Mouse (Mus musculus) adipocyte (in vitro differentiated cells): ENCODE measurements around the gene Tgif2.
"Not testable (repeated sequence)": the region's sequence is repeated elsewhere in the genome, so short reads cannot be mapped to it uniquely, and the experiment has no call there.

Experiments
- DNase-seq: peaks from one replicate; pipeline ENCODE4 v3.0.0-alpha.2; 2016; ENCODE audit warnings: low spot score

Tgif2 gene

DNA sequence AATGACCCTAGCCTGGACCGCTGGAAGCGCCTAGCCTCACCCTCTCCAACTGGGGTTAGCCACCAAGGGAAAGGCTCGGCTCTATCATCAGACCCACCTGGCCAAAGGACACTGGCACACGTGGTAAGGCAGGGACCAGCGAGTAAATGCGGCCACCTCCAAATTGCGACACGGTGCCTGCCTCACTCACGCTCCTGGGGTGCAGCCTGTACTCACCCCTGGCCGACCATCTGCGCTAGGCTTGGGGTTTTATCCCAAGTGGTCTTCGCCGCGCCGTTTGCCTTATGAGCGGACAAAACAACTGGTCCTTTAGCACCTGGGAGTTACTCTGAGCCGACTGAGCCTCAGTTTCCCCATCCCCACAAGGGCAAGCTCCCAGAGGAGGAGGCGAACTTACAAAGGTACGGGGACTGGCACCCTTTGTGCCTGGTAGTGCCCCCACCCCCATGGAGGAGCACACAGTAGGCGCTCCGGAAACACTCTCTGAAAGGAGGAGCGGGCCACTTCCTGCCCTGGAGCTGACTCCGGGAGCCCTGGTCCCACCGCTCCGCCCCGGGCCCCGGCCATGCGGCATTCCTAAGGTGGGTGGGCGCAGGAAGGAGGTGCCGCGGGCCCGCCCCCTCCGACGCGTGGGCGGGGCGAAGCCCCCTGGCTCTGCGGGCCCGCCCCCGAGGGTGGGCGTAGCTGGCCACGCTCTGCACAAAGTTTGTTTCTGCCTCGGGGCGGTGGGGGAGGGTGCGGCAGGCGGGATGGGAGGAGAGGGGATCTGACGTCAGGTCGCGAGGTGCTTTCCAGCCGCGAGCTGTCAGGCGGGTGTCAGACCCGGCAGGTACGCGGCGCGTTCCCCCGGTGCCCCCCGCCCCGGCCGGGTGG is at the start of gene Tgif2:
Tgif2 (plus strand) TSS at position 689 of the 873 bp plus-strand sequence.
- DNase-seq: no peak

DNA sequence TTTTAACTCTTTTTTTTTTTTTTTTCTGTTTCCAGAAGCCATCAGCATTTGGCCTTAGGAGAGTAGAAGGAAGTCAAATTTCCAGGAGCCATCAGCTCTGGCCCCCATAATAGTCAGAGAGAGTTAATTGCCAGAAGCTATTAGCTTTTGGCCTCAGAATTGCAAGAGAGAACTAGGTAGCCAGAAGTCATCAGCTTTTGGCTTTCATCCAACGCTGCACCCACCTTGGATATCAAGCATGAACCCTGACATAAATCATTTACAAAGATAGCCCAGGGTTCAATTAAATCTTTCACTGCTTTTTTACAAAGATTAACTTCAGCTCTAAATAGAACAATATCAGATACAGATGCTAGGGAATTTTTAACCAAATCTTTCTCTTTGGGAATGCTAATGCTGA is 41.3 kb upstream of the Tgif2 start:
- no peak for DNase-seq

DNA sequence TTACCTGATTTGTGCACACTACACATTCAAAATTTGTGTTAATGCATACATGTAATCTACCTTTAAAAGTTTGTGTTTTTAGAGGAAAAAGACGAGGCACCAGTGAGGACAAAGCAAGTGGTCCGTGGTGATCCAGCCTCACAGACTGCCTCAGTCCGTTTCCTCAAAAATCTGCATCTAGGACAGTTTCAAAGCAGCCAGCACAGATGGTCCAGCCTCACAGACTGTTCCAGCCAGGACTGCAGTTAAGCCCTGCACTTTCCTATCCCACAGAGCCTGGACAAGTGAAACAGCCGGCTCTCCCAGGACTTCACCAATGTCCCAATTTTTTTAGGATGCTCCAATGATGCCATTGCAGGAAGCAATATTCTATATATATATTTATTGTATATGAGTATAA is 38.8 kb upstream of the Tgif2 start:
- DNase-seq: no peak

GRCm38 (mm10) chr2:156802116-156802515 is 37.7 kb upstream of the Tgif2 start:
- not testable (repeated sequence) for DNase-seq

- DNase-seq: no peak
Observed at GRCm38 (mm10) chr2:156803698-156804372, 36.0 kb upstream of the Tgif2 start.

DNA sequence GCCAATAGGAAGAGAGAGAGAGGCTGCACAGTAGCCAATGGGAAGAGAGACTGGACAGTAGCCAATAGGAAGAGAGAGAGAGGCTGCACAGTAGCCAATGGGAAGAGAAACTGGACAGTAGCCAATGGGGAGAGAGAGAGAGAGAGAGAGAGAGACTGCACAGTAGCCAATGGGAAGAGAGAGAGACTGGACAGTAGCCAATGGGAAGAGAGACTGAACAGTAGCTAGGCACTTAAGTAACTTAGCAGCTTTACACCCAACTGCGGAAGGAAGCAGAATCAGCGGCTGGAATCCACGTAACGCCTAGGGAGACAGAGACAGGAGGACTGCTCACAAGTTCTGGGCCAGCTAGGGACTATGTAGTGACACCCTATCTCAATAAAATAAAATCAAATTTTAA is 35.2 kb upstream of the Tgif2 start:
- DNase-seq: no peak

DNA sequence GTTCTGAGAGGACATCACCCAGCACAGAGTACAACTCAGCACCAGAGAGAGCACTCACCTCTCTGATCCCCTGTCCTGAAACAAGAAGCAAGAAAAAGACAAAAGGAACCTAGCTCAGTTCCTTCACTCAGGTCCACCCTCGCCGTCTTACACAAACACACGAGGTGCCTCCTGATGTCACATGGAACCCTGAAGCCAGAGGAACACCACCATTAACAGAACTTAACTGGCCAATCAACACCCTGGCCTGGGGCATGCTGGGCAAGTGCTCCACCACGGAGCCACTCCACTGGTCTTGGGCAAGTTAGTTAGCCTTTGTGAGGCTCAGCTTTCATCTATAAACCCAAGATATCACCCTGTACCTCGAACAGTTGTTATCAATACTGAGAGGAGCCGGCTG is 32.9 kb upstream of the Tgif2 start:
- DNase-seq: no peak

GRCm38 (mm10) chr2:156809579-156809978 is 30.2 kb upstream of the Tgif2 start:
- DNase-seq: peak; percentile 78

- peak; percentile 34 for DNase-seq
Observed at GRCm38 (mm10) chr2:156810716-156811115, 29.1 kb upstream of the Tgif2 start.

- DNase-seq: no peak
Observed at GRCm38 (mm10) chr2:156811556-156811955, 28.3 kb upstream of the Tgif2 start.

DNA sequence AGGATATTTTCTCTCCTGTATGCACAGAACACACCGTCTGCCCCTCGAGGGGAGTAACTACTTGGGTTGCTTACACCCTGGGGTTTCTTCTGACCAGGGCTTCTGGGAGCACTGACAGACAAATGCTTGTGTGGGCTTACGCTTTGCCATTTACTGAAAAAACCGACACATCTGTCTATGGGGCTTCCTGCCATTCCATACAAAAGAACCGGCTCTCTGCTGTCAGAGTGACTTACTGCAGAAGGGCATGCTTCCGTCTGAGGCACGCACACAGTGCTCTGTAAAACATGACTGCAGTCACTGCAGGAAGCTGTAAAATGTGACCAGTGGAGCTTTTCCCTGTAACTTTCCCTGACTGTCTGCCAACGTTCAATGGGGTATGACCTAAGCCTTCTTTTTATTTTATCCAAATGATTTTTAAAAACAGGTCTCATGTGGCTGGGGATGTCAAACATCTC is 25.4 kb upstream of the Tgif2 start:
- DNase-seq: peak; percentile 25

- DNase-seq: no peak
Observed at GRCm38 (mm10) chr2:156814893-156815292, 24.9 kb upstream of the Tgif2 start.

GRCm38 (mm10) chr2:156815412-156815811 is 24.4 kb upstream of the Tgif2 start:
- no peak for DNase-seq

- DNase-seq: no peak
Observed at GRCm38 (mm10) chr2:156816116-156816515, 23.7 kb upstream of the Tgif2 start.

GRCm38 (mm10) chr2:156825128-156825527 is 14.7 kb upstream of the Tgif2 start:
- not testable (repeated sequence) for DNase-seq

- DNase-seq: no peak
Observed at GRCm38 (mm10) chr2:156834336-156834735, 5.5 kb upstream of the Tgif2 start.

DNA sequence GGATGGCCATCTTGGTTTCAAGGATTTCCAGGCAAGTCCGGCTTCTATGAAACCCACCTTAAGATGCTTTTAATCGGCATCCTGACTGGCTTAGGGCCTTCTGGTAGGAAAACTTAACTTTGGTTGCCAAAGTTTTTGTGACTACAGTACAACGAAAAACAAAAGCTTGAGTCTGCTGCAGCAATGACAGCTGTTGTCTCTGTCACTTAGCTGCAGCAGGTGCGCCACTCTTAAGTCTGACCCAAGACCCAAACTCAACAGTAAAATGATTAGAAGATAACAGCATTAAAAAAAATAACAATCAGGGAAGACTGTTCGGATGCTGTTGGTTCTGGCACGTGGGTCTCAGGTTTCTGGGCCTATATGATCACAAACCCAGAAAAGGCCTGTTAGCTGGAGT is 968 bp upstream of the Tgif2 start:
- no peak for DNase-seq

GRCm38 (mm10) chr2:156840301-156841027 is 657 bp downstream of the Tgif2 start:
- no peak for DNase-seq

GRCm38 (mm10) chr2:156841028-156841840 is 1.4 kb downstream of the Tgif2 start:
- DNase-seq: peak; percentile 55

GRCm38 (mm10) chr2:156841841-156842706 is 2.3 kb downstream of the Tgif2 start:
- DNase-seq: peak; percentile 74

DNA sequence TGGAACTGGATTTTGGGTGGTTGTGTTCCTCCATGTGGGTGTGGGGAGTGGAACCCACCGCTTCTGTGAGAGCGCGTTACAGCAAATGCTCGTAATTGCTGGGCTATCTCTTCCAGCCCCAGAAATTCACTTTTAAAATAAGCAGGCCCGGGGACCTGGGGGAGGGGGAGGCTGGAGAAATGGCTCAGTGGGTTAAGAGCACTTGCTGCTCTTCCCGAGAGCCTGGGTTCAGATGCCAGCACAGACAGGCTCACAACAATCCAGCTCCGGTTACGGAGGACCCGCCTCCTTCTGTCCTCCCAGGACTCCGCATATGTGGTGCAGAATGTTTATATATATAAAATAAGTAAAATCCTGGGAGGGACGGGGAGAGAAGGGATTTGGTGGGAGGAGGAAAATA is 2.9 kb downstream of the Tgif2 start:
- no peak for DNase-seq
